In the genomic region with DNA sequence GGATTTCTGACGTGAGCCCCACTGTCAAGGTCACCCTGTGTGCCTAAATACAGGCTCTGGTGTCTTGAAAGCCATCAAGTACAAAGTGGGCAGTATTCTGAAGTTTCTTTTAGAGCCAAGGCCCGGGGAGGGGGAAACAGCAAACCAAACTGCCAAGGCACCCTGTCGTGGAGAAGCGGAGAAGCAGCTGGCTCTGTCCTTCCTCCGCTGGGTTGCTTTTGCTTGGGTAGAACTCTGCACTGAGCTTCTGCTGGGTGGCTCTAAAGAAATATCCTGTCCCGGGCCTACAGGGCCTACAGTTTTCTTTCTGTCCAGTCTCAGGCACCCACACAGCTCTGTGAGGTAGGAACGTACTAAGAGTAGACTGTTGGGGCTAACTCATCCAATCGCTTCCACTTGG, we compare ENCODE assay signal across 8 mouse cellular contexts. TPM values are rescaled to one million over a fixed set of nuclear protein-coding genes. Genes with fewer than 3 reads are reported as not detected.
DNase-seq lines count a peak whose midpoint lies in the region; ATAC-seq and TF ChIP-seq lines count a peak whose summit lies in the region.

No protein-coding gene starts in this region.

- no peak for TF ChIP-seq POLR2A in ES-Bruce4 (IDR thresholded peaks at IDR 0.05; ENCODE audit: insufficient read depth, low read length)
- no peak for TF ChIP-seq POLR2A in embryonic fibroblast, embryonic 13.5 days (IDR thresholded peaks at IDR 0.05; ENCODE audit: low read depth, low read length)

- intact Hi-C loops in heart, postnatal 14 days (cut with DNase I): loop anchor here (5.0 kb wide), 3 partner anchors 100 to 325 kb away; a partner anchor contains a TSS

- peaks cover 12 to 16% of the 10 kb centered on the region in 2 experiments for H3K4me1 ChIP-seq in heart, embryonic 14.5 days (ENCODE audit: control insufficient read depth in 2 of 2, insufficient read depth in 2 of 2, low read length in 2 of 2)
- no peaks in the 10 kb centered on the region for H3K4me1 ChIP-seq in ES-Bruce4 (ENCODE audit: control insufficient read depth, insufficient read depth, low read length)
- peaks cover 4% of the 10 kb centered on the region; the same call in 1 of the 2 replicates for H3K4me1 ChIP-seq in embryonic fibroblast, embryonic 13.5 days (ENCODE audit: control insufficient read depth, insufficient read depth, low read length)
- H3K4me1 ChIP-seq in liver, embryonic 16.5 days (ENCODE audit: control insufficient read depth, low read depth, low read length): peaks cover 21% of the 10 kb centered on the region

- no peak for TF ChIP-seq EP300 in ES-Bruce4 (IDR thresholded peaks at IDR 0.05; ENCODE audit: insufficient read depth, low read depth, low read length)

- WGBS in heart, embryonic 14.5 days: 59% methylated on average over 8 of the region's 8 CpGs
- WGBS in liver, embryonic 16.5 days (ENCODE audit: insufficient replicate concordance): 38% methylated on average over 8 of the region's 8 CpGs

- 0 out of 2 replicates have a peak, but pooled peaks have one; percentile 3 for ATAC-seq in heart, embryonic 14.5 days (ENCODE audit: insufficient number of reproducible peaks, insufficient read depth, low FRiP score, low read depth)
- ATAC-seq in liver, embryonic 16.5 days (ENCODE audit: low read depth): no peak

- H3K9me3 ChIP-seq in heart, embryonic 14.5 days (ENCODE audit: control insufficient read depth, low read length): no peaks in the 10 kb centered on the region
- H3K9me3 ChIP-seq in ES-Bruce4 (replicated peaks; ENCODE audit: control insufficient read depth, insufficient read depth, low read length, poor library complexity, severe bottlenecking): no peaks in the 10 kb centered on the region
- H3K9me3 ChIP-seq in liver, embryonic 16.5 days (replicated peaks; ENCODE audit: control insufficient read depth, low read length): no peaks in the 10 kb centered on the region

- H3K27me3 ChIP-seq in heart, embryonic 14.5 days (ENCODE audit: control insufficient read depth, insufficient read depth, low read length): no peaks in the 10 kb centered on the region
- H3K27me3 ChIP-seq in ES-Bruce4 (ENCODE audit: control insufficient read depth, insufficient read depth, low read length, poor library complexity, severe bottlenecking): no peaks in the 10 kb centered on the region
- no peaks in the 10 kb centered on the region for H3K27me3 ChIP-seq in liver, embryonic 16.5 days (ENCODE audit: control insufficient read depth, insufficient read depth, low read depth, low read length)

- peaks cover 27% of the 10 kb centered on the region for H3K36me3 ChIP-seq in heart, embryonic 14.5 days (ENCODE audit: control insufficient read depth, insufficient read depth, low read length)
- no peaks in the 10 kb centered on the region for H3K36me3 ChIP-seq in ES-Bruce4 (ENCODE audit: control insufficient read depth, insufficient read depth, low read length, poor library complexity, severe bottlenecking)
- no peaks in the 10 kb centered on the region for H3K36me3 ChIP-seq in liver, embryonic 16.5 days (ENCODE audit: control insufficient read depth, insufficient read depth)

- H3K27ac ChIP-seq in heart, embryonic 14.5 days (replicated peaks in 1 of 2; ENCODE audit: control insufficient read depth in 1 of 2, insufficient read depth in 1 of 2, low read depth in 2 of 2, low read length in 2 of 2): peak overlapping the region; percentile 47 to 51
- peak overlapping the region; percentile 52 for H3K27ac ChIP-seq in ES-Bruce4 (ENCODE audit: insufficient read depth, low read length)
- peak overlapping the region; percentile 39; the same call in 1 of the 2 replicates for H3K27ac ChIP-seq in embryonic fibroblast, embryonic 13.5 days (ENCODE audit: insufficient read depth, low read length)
- H3K27ac ChIP-seq in liver, embryonic 16.5 days (ENCODE audit: low read length): peak overlapping the region; percentile 35

- H3K4me2 ChIP-seq in heart, embryonic 14.5 days (ENCODE audit: low read length): no peak overlapping the region
- H3K4me2 ChIP-seq in liver, embryonic 16.5 days (ENCODE audit: low read depth, low read length): peak overlapping the region; percentile 61; the same call in 1 of the 2 replicates

- H3K9ac ChIP-seq in heart, embryonic 14.5 days (ENCODE audit: low read length): peak overlapping the region; percentile 72; the same call in 1 of the 2 replicates
- H3K9ac ChIP-seq in ES-Bruce4 (ENCODE audit: low read depth, poor library complexity, severe bottlenecking): peak overlapping the region; percentile 73
- H3K9ac ChIP-seq in liver, embryonic 16.5 days (ENCODE audit: low read depth, low read length): peak overlapping the region; percentile 3; the same call in 1 of the 2 replicates

- no peak for DNase-seq in heart, postnatal 14 days
- DNase-seq in layer of hippocampus, postnatal 36 days: no peak
- DNase-seq in embryo, embryonic 10.5 days (ENCODE audit: low spot score): no peak
- DNase-seq in MN1 (ENCODE audit: low spot score): no peak

- no peak overlapping the region for H3K4me3 ChIP-seq in heart, embryonic 14.5 days (ENCODE audit: control insufficient read depth in 1 of 2, insufficient read depth in 1 of 2, low read depth in 1 of 2, low read length in 2 of 2)
- H3K4me3 ChIP-seq in ES-Bruce4 (ENCODE audit: low read depth, low read length): peak overlapping the region; percentile 19; the same call in 1 of the 2 replicates
- H3K4me3 ChIP-seq in embryonic fibroblast, embryonic 13.5 days (ENCODE audit: insufficient read depth, low read length): no peak overlapping the region
- H3K4me3 ChIP-seq in liver, embryonic 16.5 days (ENCODE audit: low read depth, low read length): no peak overlapping the region

- TF ChIP-seq CTCF in ES-Bruce4 (IDR thresholded peaks at IDR 0.05; ENCODE audit: low read depth, low read length): no peak
- TF ChIP-seq CTCF in embryonic fibroblast, embryonic 13.5 days (IDR thresholded peaks at IDR 0.05; ENCODE audit: borderline replicate concordance, insufficient read depth, low read length): no peak

RNA-seq across cellular contexts. Expression of a gene that starts 0.5 kb away (rescaled TPM):
- 1.5 and 1.9 TPM in 2 replicates for polyA plus RNA-seq in heart, embryonic 14.5 days (2014; fragmentation: Nextera tagmentation; extraction: Ambion mirVana)
- 1 to 10 TPM; 4.7 to 7.1 TPM for total RNA-seq in heart, postnatal 14 days (2021)
- 28.4 and 30.7 TPM in 2 replicates for polyA plus RNA-seq in ES-Bruce4 (2011; ENCODE audit: insufficient read depth, insufficient read length, low read depth, missing spikeins)
- 26.2 and 26.5 TPM in 2 replicates for polyA plus RNA-seq in embryonic fibroblast, embryonic 13.5 days (2011; ENCODE audit: insufficient read length, low read depth, missing spikeins)
- polyA plus RNA-seq in liver, embryonic 16.5 days (2015; fragmentation: Nextera tagmentation; extraction: Ambion mirVana): 7.2 and 8.2 TPM in 2 replicates
- total RNA-seq in layer of hippocampus, postnatal 36 days (2021): 1 to 10 TPM; 2.1 to 3.4 TPM

RNA-seq across cellular contexts. Expression of a gene that starts 25.4 kb away (rescaled TPM):
- polyA plus RNA-seq in heart, embryonic 14.5 days (2014; fragmentation: Nextera tagmentation; extraction: Ambion mirVana): 2.2 TPM in 2 replicates
- total RNA-seq in heart, postnatal 14 days (2021): 10 to 100 TPM; 37.7 to 39.4 TPM
- 24.0 and 25.2 TPM in 2 replicates for polyA plus RNA-seq in ES-Bruce4 (2011; ENCODE audit: insufficient read depth, insufficient read length, low read depth, missing spikeins)
- 31.6 and 36.1 TPM in 2 replicates for polyA plus RNA-seq in embryonic fibroblast, embryonic 13.5 days (2011; ENCODE audit: insufficient read length, low read depth, missing spikeins)
- 0.62 and 0.77 TPM in 2 replicates for polyA plus RNA-seq in liver, embryonic 16.5 days (2015; fragmentation: Nextera tagmentation; extraction: Ambion mirVana)
- 10 to 100 TPM; 22.8 to 30.3 TPM for total RNA-seq in layer of hippocampus, postnatal 36 days (2021)

RNA-seq across cellular contexts. Expression of a gene that starts 30.2 kb away (rescaled TPM):
- 19.2 and 23.0 TPM in 2 replicates for polyA plus RNA-seq in heart, embryonic 14.5 days (2014; fragmentation: Nextera tagmentation; extraction: Ambion mirVana)
- 10 to 100 TPM; 16.6 to 17.0 TPM for total RNA-seq in heart, postnatal 14 days (2021)
- polyA plus RNA-seq in ES-Bruce4 (2011; ENCODE audit: insufficient read depth, insufficient read length, low read depth, missing spikeins): 16.6 and 19.5 TPM in 2 replicates
- polyA plus RNA-seq in embryonic fibroblast, embryonic 13.5 days (2011; ENCODE audit: insufficient read length, low read depth, missing spikeins): 12.8 and 15.8 TPM in 2 replicates
- polyA plus RNA-seq in liver, embryonic 16.5 days (2015; fragmentation: Nextera tagmentation; extraction: Ambion mirVana): 6.2 TPM in 2 replicates
- 100 to 1,000 TPM; 101 to 112 TPM for total RNA-seq in layer of hippocampus, postnatal 36 days (2021)

Comparison
In these comparisons a context has a peak if more than half of its experiments do, and no peak if none do; other contexts are left out.
1. H3K9ac ChIP-seq: peak in every context shown above with its lines; median percentile 73 in ES-Bruce4; 72 in heart, embryonic 14.5 days; 3 in liver, embryonic 16.5 days.